Mouse (Mus musculus): Measurements from ENCODE around the gene Cobl. TPM values are rescaled to one million over a fixed set of nuclear protein-coding genes. Genes with fewer than 3 reads are reported as not detected.

Cobl gene
- polyA plus RNA-seq, 1 experiment from 2014 or later, result 0.93 TPM

GRCm38 (mm10) chr11:12198700-12199349 is 265.9 kb downstream of the Cobl start:
- H3K4me1 ChIP-seq (ENCODE audit: insufficient read depth), result peaks cover 4% of the 10 kb centered on the region; the same call in 1 of the 2 replicates
- DNase-seq (no peak), ATAC-seq (no peak)
- H3K9me3 ChIP-seq (ENCODE audit: low read length), result no peaks in the 10 kb centered on the region
- TF ChIP-seq CTCF (IDR thresholded peaks at IDR 0.05; ENCODE audit: low read depth) (no peak), EP300 (IDR thresholded peaks at IDR 0.05; ENCODE audit: low read depth) (no peak)
- H3K36me3 ChIP-seq (replicated peaks; ENCODE audit: insufficient read depth, low read length), result no peaks in the 10 kb centered on the region
- no peak overlapping the region for H3K9ac ChIP-seq (replicated peaks)
- H3K27ac ChIP-seq (ENCODE audit: low read depth), result peak overlapping the region; percentile 24; the same call in 1 of the 2 replicates
- no peak overlapping the region for H3K4me2 ChIP-seq (ENCODE audit: low read depth, low read length)
- H3K27me3 ChIP-seq (ENCODE audit: insufficient read depth, low read length), result no peaks in the 10 kb centered on the region
- no peak overlapping the region for H3K4me3 ChIP-seq (ENCODE audit: low read depth, low read length)
- WGBS (ENCODE audit: insufficient replicate concordance), result 72% methylated on average over 6 of the region's 6 CpGs

GRCm38 (mm10) chr11:12198017-12198416 is 266.7 kb downstream of the Cobl start:
- ATAC-seq (peak; percentile 70), DNase-seq (no peak)
- H3K4me2 ChIP-seq (ENCODE audit: low read depth, low read length), result no peak overlapping the region
- H3K4me3 ChIP-seq (ENCODE audit: low read depth, low read length), result no peak overlapping the region
- H3K36me3 ChIP-seq (replicated peaks; ENCODE audit: insufficient read depth, low read length), result no peaks in the 10 kb centered on the region
- peak overlapping the region; percentile 24; the same call in 1 of the 2 replicates for H3K27ac ChIP-seq (ENCODE audit: low read depth)
- TF ChIP-seq EP300 (IDR thresholded peaks at IDR 0.05; ENCODE audit: low read depth) (no peak), CTCF (IDR thresholded peaks at IDR 0.05; ENCODE audit: low read depth) (no peak)
- H3K9me3 ChIP-seq (ENCODE audit: low read length), result no peaks in the 10 kb centered on the region
- no peak overlapping the region for H3K9ac ChIP-seq (replicated peaks)
- no peaks in the 10 kb centered on the region for H3K27me3 ChIP-seq (ENCODE audit: insufficient read depth, low read length)
- 45% methylated on average over 2 of the region's 2 CpGs for WGBS (ENCODE audit: insufficient replicate concordance)
- H3K4me1 ChIP-seq (ENCODE audit: insufficient read depth), result peaks cover 4% of the 10 kb centered on the region; the same call in 1 of the 2 replicates

GRCm38 (mm10) chr11:12197542-12197941 is 267.2 kb downstream of the Cobl start:
- H3K9ac ChIP-seq (replicated peaks), result no peak overlapping the region
- H3K36me3 ChIP-seq (replicated peaks; ENCODE audit: insufficient read depth, low read length), result no peaks in the 10 kb centered on the region
- no peaks in the 10 kb centered on the region for H3K9me3 ChIP-seq (ENCODE audit: low read length)
- H3K4me1 ChIP-seq (ENCODE audit: insufficient read depth), result peaks cover 4% of the 10 kb centered on the region; the same call in 1 of the 2 replicates
- H3K27me3 ChIP-seq (ENCODE audit: insufficient read depth, low read length), result no peaks in the 10 kb centered on the region
- no peak overlapping the region for H3K27ac ChIP-seq (ENCODE audit: low read depth)
- 49% methylated on average over 4 of the region's 4 CpGs for WGBS (ENCODE audit: insufficient replicate concordance)
- no peak overlapping the region for H3K4me2 ChIP-seq (ENCODE audit: low read depth, low read length)
- no peak overlapping the region for H3K4me3 ChIP-seq (ENCODE audit: low read depth, low read length)
- ATAC-seq (peak; percentile 90), DNase-seq (no peak)
- peak; percentile 36; the same call in 1 of the 2 replicates for TF ChIP-seq EP300 (IDR thresholded peaks at IDR 0.05; ENCODE audit: low read depth)
- TF ChIP-seq CTCF (IDR thresholded peaks at IDR 0.05; ENCODE audit: low read depth), result no peak

- 80% methylated on average over 3 of the region's 3 CpGs for WGBS (ENCODE audit: insufficient replicate concordance)
- H3K9me3 ChIP-seq (ENCODE audit: low read length), result no peaks in the 10 kb centered on the region
- no peak overlapping the region for H3K4me3 ChIP-seq (ENCODE audit: low read depth, low read length)
These were observed 269.4 kb downstream of the Cobl start for GRCm38 (mm10) chr11:12195390-12195789.

GRCm38 (mm10) chr11:12193369-12193768 is 271.4 kb downstream of the Cobl start:
- H3K9ac ChIP-seq (replicated peaks), result no peak overlapping the region
- H3K36me3 ChIP-seq (replicated peaks; ENCODE audit: insufficient read depth, low read length), result no peaks in the 10 kb centered on the region
- ATAC-seq (no peak), DNase-seq (no peak)
- no peak overlapping the region for H3K4me3 ChIP-seq (ENCODE audit: low read depth, low read length)
- no peak for TF ChIP-seq CTCF (IDR thresholded peaks at IDR 0.05; ENCODE audit: low read depth)
- no peak for TF ChIP-seq EP300 (IDR thresholded peaks at IDR 0.05; ENCODE audit: low read depth)
- 0 out of 2 replicates have a peak, but pooled peaks cover 2% of the 10 kb centered on the region for H3K4me1 ChIP-seq (ENCODE audit: insufficient read depth)
- no peaks in the 10 kb centered on the region for H3K27me3 ChIP-seq (ENCODE audit: insufficient read depth, low read length)
- H3K27ac ChIP-seq (ENCODE audit: low read depth), result no peak overlapping the region
- 62% methylated on average over 4 of the region's 4 CpGs for WGBS (ENCODE audit: insufficient replicate concordance)
- H3K9me3 ChIP-seq (ENCODE audit: low read length), result no peaks in the 10 kb centered on the region
- H3K4me2 ChIP-seq (ENCODE audit: low read depth, low read length), result no peak overlapping the region

More at GRCm38 (mm10) chr11:12195390-12195789, 269.4 kb downstream of the Cobl start:
- Histone ChIP-seq H3K27me3 (ENCODE audit: insufficient read depth, low read length) (no peaks in the 10 kb centered on the region), H3K9ac (replicated peaks) (no peak overlapping the region), H3K27ac (ENCODE audit: low read depth) (no peak overlapping the region), H3K36me3 (replicated peaks; ENCODE audit: insufficient read depth, low read length) (no peaks in the 10 kb centered on the region), H3K4me1 (ENCODE audit: insufficient read depth) (no peaks in the 10 kb centered on the region), H3K4me2 (ENCODE audit: low read depth, low read length) (no peak overlapping the region)
- ATAC-seq (no peak), DNase-seq (no peak)
- no peak for TF ChIP-seq EP300 (IDR thresholded peaks at IDR 0.05; ENCODE audit: low read depth)
- no peak for TF ChIP-seq CTCF (IDR thresholded peaks at IDR 0.05; ENCODE audit: low read depth)

- Histone ChIP-seq H3K9me3 (ENCODE audit: low read length) (no peaks in the 10 kb centered on the region), H3K4me1 (ENCODE audit: insufficient read depth) (0 out of 2 replicates have a peak, but pooled peaks cover 2% of the 10 kb centered on the region), H3K36me3 (replicated peaks; ENCODE audit: insufficient read depth, low read length) (no peaks in the 10 kb centered on the region), H3K4me3 (ENCODE audit: low read depth, low read length) (no peak overlapping the region), H3K27ac (ENCODE audit: low read depth) (peak overlapping the region; percentile 79), H3K9ac (replicated peaks) (no peak overlapping the region), H3K27me3 (ENCODE audit: insufficient read depth, low read length) (no peaks in the 10 kb centered on the region), H3K4me2 (ENCODE audit: low read depth, low read length) (no peak overlapping the region)
- no peak for TF ChIP-seq EP300 (IDR thresholded peaks at IDR 0.05; ENCODE audit: low read depth)
- TF ChIP-seq CTCF (IDR thresholded peaks at IDR 0.05; ENCODE audit: low read depth), result no peak
- ATAC-seq (no peak), DNase-seq (no peak)
- WGBS (ENCODE audit: insufficient replicate concordance), result 73% methylated on average over 2 of the region's 2 CpGs
These were observed 273.4 kb downstream of the Cobl start for GRCm38 (mm10) chr11:12191386-12191785.
